Mouse (Mus musculus): ENCODE measurements around the gene Faim2.

The Faim2 gene

DNA sequence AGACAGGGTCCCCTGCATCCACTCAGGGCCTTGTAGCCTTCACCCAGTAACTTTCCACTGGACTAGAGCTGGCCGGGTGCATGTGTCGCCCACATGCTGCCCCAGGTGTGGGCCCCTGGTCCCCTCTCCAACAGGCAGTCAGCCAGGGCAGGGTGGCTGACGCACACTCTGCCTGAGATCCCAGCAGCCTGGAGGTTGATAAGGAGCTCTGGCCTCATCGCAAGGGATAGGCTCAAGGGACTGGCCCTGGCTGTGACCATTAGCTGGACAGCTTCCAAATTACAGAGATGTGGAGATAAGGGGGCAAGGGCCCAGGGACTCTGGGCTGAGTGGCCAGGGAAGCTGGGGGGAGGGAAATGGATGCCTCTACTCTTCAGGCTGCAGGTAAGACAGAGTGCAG is 29.2 kb downstream of the Faim2 start:
- DNase-seq (ENCODE audit: low read depth, low spot score), result no peak
- H3K27me3 ChIP-seq (ENCODE audit: control insufficient read depth, insufficient read depth, low read length, poor library complexity, severe bottlenecking), result no peaks in the 10 kb centered on the region
- H3K36me3 ChIP-seq (ENCODE audit: control insufficient read depth, insufficient read depth, low read length, poor library complexity, severe bottlenecking), result no peaks in the 10 kb centered on the region

DNA sequence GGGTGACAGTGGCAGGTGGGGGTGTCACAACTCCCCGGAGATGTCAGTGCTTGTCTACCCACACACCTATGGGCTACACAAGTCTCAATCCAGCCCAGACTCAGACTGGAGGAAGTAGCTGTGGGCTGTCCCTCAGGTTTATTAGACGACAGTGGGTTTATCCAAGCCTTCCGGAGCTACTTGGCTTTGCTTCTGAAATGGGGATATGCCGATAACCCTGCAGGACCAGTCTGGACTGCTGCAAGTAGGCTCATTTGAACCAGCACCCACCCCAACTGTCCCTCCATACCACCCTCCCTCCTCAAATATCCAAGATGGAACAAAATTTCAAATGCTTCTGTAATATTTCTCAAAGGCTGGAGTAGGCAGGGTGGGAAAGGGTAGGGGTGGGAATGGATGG is 29.6 kb downstream of the Faim2 start:
- DNase-seq (ENCODE audit: low read depth, low spot score), result no peak
- Histone ChIP-seq H3K36me3 (ENCODE audit: control insufficient read depth, insufficient read depth, low read length, poor library complexity, severe bottlenecking) (no peaks in the 10 kb centered on the region), H3K27me3 (ENCODE audit: control insufficient read depth, insufficient read depth, low read length, poor library complexity, severe bottlenecking) (no peaks in the 10 kb centered on the region)

DNA sequence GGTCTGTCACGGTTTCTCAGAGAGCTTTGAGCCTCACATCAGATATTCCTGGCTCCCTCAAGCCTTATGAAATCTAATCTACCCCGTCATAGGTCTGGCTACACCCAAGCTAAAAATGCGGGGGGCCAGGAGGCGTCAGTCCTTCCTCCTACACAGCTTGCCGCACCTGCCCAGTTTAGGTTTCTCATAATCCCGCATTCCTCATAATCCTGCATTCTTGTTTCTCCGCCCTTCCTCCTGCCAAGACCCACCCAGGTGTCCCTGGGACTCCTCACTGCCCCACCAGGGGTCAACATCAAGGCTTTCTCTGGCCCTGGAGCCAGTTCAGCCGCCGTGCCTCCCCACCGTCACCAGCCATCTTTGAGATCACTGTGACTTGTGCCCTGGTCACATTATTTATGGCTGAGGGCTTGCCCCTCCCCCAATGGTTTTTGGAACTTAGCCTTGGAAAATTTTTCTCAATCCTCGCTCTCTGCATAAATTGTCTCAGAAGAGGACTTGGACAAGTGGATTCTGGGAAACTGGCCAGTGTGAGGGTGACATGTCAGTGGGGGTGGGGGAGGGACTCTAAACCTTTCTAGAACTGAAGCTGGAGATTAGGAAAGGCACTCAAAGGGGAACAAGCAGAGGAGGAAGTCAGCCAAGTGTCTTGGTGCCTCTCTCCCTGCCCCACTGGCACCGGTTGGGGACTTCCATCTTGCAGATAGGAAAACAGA is 30.3 kb downstream of the Faim2 start:
- H3K27me3 ChIP-seq (ENCODE audit: control insufficient read depth, insufficient read depth, low read length, poor library complexity, severe bottlenecking), result no peaks in the 10 kb centered on the region
- DNase-seq (ENCODE audit: low read depth, low spot score), result no peak

GRCm38 (mm10) chr15:99497061-99497460 is 30.9 kb downstream of the Faim2 start:
- peak; percentile 56 for DNase-seq (ENCODE audit: low read depth, low spot score)
- H3K27me3 ChIP-seq (ENCODE audit: control insufficient read depth, insufficient read depth, low read length, poor library complexity, severe bottlenecking), result no peaks in the 10 kb centered on the region
- H3K36me3 ChIP-seq (ENCODE audit: control insufficient read depth, insufficient read depth, low read length, poor library complexity, severe bottlenecking), result no peaks in the 10 kb centered on the region

More for the DNA sequence above, 30.3 kb downstream of the Faim2 start:
- no peaks in the 10 kb centered on the region for H3K36me3 ChIP-seq (ENCODE audit: control insufficient read depth, insufficient read depth, low read length, poor library complexity, severe bottlenecking)

DNA sequence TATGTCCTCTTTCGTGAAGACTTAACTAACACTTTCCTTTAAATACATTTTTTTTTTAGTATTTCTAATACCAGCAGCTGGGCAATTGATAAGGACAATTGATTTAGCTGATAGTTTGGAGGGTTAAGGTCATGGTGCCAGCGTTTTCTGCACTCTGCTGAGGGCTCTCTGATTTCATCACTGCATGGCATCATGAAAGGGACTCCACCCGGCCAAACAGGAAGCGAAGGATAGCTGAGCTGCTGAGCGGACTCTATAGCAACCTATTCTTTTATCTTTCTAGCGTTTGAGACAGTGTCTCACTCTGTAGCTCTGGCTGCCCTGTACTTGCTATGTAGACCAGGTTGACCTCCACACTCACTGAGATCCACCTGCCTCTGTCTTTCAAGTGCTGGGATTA is 43.2 kb downstream of the Faim2 start:
- Histone ChIP-seq H3K27me3 (ENCODE audit: control insufficient read depth, insufficient read depth, low read length, poor library complexity, severe bottlenecking) (no peaks in the 10 kb centered on the region), H3K36me3 (ENCODE audit: control insufficient read depth, insufficient read depth, low read length, poor library complexity, severe bottlenecking) (no peaks in the 10 kb centered on the region)
- no peak for DNase-seq (ENCODE audit: low read depth, low spot score)

DNA sequence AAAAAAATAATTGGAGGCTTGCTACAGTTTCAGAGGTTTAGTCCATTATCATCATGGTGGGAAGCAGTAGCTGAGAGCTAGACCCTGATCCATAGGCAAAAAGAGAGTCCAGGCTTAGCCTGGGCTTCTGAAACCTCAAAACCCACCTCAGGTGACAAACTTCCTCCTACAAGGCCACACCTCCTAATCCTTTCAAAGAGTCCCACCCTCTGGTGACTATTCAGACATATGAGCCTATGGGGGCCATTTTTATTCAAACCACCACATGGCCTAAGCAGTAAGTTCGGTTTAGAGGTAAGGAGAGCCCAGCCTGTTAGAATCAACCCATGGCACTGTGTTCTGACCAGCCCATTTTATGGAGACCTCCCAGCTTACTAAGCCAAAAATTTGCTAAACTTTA is 52.2 kb downstream of the Faim2 start:
- Histone ChIP-seq H3K27me3 (ENCODE audit: control insufficient read depth, insufficient read depth, low read length, poor library complexity, severe bottlenecking) (no peaks in the 10 kb centered on the region), H3K36me3 (ENCODE audit: control insufficient read depth, insufficient read depth, low read length, poor library complexity, severe bottlenecking) (no peaks in the 10 kb centered on the region)
- peak; percentile 28 for DNase-seq (ENCODE audit: low read depth, low spot score)

DNA sequence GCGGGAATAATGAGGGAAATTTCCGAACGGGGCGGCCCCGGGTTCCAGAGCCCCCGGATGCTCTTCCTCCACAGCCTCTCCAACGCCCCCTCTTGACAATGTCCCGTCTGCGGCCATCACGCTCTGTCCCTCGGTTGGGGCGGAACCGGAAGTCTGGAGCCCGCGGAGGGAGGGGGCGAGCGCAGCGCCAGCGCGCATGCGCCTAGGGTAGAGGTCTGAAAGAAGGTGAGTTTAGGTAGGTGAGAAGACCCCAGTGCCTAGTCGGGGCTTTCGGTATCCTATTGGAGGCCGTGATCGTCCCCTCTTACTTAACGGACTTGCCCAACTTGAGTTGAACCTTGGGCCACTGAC is 53.4 kb downstream of the Faim2 start, which contains the start of gene Bcdin3d:
Gene Bcdin3d, minus strand, starts transcription at position 155 of the 351 bp plus-strand sequence.
- peak; percentile 90 for DNase-seq (ENCODE audit: low read depth, low spot score)
- Histone ChIP-seq H3K36me3 (ENCODE audit: control insufficient read depth, insufficient read depth, low read length, poor library complexity, severe bottlenecking) (no peaks in the 10 kb centered on the region), H3K27me3 (ENCODE audit: control insufficient read depth, insufficient read depth, low read length, poor library complexity, severe bottlenecking) (no peaks in the 10 kb centered on the region)

- DNase-seq (ENCODE audit: low read depth, low spot score), result peak; percentile 46
- Histone ChIP-seq H3K36me3 (ENCODE audit: control insufficient read depth, insufficient read depth, low read length, poor library complexity, severe bottlenecking) (no peaks in the 10 kb centered on the region), H3K27me3 (ENCODE audit: control insufficient read depth, insufficient read depth, low read length, poor library complexity, severe bottlenecking) (no peaks in the 10 kb centered on the region)
These were observed 54.0 kb downstream of the Faim2 start for GRCm38 (mm10) chr15:99473801-99474575.

DNA sequence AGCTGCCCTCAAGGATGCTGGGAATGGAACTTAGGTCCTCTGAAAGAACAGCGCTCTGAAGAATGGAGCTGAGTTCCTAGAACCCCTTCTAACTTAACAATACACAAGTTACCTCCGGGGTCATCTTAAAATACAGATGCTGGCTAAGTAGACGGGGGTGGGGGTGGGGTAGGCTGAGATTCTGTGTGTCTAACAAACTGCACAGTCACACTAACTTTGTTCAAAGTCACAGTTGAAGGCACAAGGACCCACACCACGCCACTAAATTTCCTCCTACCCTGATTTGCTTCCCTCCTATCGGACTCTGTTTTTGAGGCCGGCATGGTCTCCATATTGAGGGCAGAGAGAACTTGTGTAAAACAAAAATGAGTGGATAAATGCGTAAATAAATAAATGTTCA is 55.0 kb downstream of the Faim2 start:
- no peak for DNase-seq (ENCODE audit: low read depth, low spot score)
- H3K36me3 ChIP-seq (ENCODE audit: control insufficient read depth, insufficient read depth, low read length, poor library complexity, severe bottlenecking), result no peaks in the 10 kb centered on the region
- no peaks in the 10 kb centered on the region for H3K27me3 ChIP-seq (ENCODE audit: control insufficient read depth, insufficient read depth, low read length, poor library complexity, severe bottlenecking)

DNA sequence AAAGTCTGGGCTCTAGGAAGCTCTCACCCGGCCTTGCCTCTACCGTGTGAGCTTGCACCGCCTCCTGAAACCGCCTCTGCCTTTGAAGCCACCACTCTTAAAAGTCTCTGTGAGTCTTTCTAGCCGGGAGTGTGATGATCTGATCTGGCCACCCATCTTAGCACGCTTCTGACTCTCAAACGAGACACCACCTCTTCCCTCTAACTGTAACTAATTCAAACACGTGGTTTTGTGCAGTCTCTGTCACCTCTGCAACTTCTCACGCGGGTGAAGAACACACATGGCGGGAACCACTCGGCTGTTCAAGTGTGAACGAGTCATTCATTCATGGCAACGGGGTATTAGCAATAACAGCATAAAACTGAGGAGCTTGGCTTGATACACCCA is 56.3 kb downstream of the Faim2 start:
- DNase-seq (ENCODE audit: low read depth, low spot score), result peak; percentile 22
- Histone ChIP-seq H3K36me3 (ENCODE audit: control insufficient read depth, insufficient read depth, low read length, poor library complexity, severe bottlenecking) (no peaks in the 10 kb centered on the region), H3K27me3 (ENCODE audit: control insufficient read depth, insufficient read depth, low read length, poor library complexity, severe bottlenecking) (no peaks in the 10 kb centered on the region)

- Histone ChIP-seq H3K27me3 (ENCODE audit: control insufficient read depth, insufficient read depth, low read length, poor library complexity, severe bottlenecking) (no peaks in the 10 kb centered on the region), H3K36me3 (ENCODE audit: control insufficient read depth, insufficient read depth, low read length, poor library complexity, severe bottlenecking) (no peaks in the 10 kb centered on the region)
- peak; percentile 60 for DNase-seq (ENCODE audit: low read depth, low spot score)
These were observed 56.8 kb downstream of the Faim2 start for GRCm38 (mm10) chr15:99470971-99471676.

- no peak for DNase-seq (ENCODE audit: low read depth, low spot score)
- H3K36me3 ChIP-seq (ENCODE audit: control insufficient read depth, insufficient read depth, low read length, poor library complexity, severe bottlenecking), result no peaks in the 10 kb centered on the region
- no peaks in the 10 kb centered on the region for H3K27me3 ChIP-seq (ENCODE audit: control insufficient read depth, insufficient read depth, low read length, poor library complexity, severe bottlenecking)
These were observed 57.7 kb downstream of the Faim2 start for GRCm38 (mm10) chr15:99470224-99470761.

- Histone ChIP-seq H3K27me3 (ENCODE audit: control insufficient read depth, insufficient read depth, low read length, poor library complexity, severe bottlenecking) (no peaks in the 10 kb centered on the region), H3K36me3 (ENCODE audit: control insufficient read depth, insufficient read depth, low read length, poor library complexity, severe bottlenecking) (no peaks in the 10 kb centered on the region)
- no peak for DNase-seq (ENCODE audit: low read depth, low spot score)
These were observed 58.2 kb downstream of the Faim2 start for GRCm38 (mm10) chr15:99469736-99470135.

DNA sequence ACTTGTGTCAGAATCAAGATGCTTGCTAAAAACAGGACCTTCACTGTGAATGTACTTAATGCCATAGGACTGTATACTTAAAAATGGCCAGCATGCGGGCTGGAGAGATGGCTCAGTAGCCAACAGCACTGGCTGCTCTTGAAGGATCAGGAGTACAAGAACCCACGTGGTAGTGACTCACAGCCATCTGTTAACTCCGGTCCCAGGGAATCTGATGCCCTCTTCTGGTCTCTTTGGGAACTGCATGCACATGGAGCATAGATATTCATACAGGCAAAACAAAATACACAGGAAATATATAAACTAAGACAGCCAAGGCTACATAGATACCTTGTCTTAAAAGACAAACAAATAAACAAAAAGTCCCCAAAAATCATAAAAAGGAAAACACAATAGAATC is 58.9 kb downstream of the Faim2 start:
- peak; percentile 73 for DNase-seq (ENCODE audit: low read depth, low spot score)
- no peaks in the 10 kb centered on the region for H3K36me3 ChIP-seq (ENCODE audit: control insufficient read depth, insufficient read depth, low read length, poor library complexity, severe bottlenecking)
- H3K27me3 ChIP-seq (ENCODE audit: control insufficient read depth, insufficient read depth, low read length, poor library complexity, severe bottlenecking), result no peaks in the 10 kb centered on the region

GRCm38 (mm10) chr15:99463194-99463593 is 64.8 kb downstream of the Faim2 start:
- DNase-seq (ENCODE audit: low read depth, low spot score), result no peak

More at GRCm38 (mm10) chr15:99463194-99463593, 64.8 kb downstream of the Faim2 start:
- H3K36me3 ChIP-seq (ENCODE audit: control insufficient read depth, insufficient read depth, low read length, poor library complexity, severe bottlenecking), result no peaks in the 10 kb centered on the region
- H3K27me3 ChIP-seq (ENCODE audit: control insufficient read depth, insufficient read depth, low read length, poor library complexity, severe bottlenecking), result no peaks in the 10 kb centered on the region
